In genomic region chr11:105181126-105181637, GRCm38 (mm10) we compare ENCODE assay signal across 8 mouse cellular contexts. TPM values are rescaled to one million over a fixed set of nuclear protein-coding genes. Genes with fewer than 3 reads are reported as not detected.
A peak's percentile ranks its signal among the peaks of the same experiment; 100 is the strongest.
DNase-seq lines count a peak whose midpoint lies in the region; ATAC-seq lines count a peak whose summit lies in the region.

No protein-coding gene starts in this region.

- H3K27me3 ChIP-seq in forebrain, embryonic 10.5 days (ENCODE audit: poor library complexity, severe bottlenecking): no peaks in the 10 kb centered on the region
- H3K27me3 ChIP-seq in heart, embryonic 16.5 days (ENCODE audit: control insufficient read depth, insufficient read depth, low read length): no peaks in the 10 kb centered on the region
- H3K27me3 ChIP-seq in liver, embryonic 15.5 days: no peaks in the 10 kb centered on the region
- H3K27me3 ChIP-seq in neural tube, embryonic 12.5 days (replicated peaks): no peaks in the 10 kb centered on the region

- peak overlapping the region; percentile 95 for H3K4me2 ChIP-seq in heart, embryonic 16.5 days (ENCODE audit: low read depth, low read length)
- peak overlapping the region; percentile 87 for H3K4me2 ChIP-seq in liver, embryonic 15.5 days
- H3K4me2 ChIP-seq in neural tube, embryonic 12.5 days (replicated peaks): peak overlapping the region; percentile 87

- peak; percentile 83 for ATAC-seq in CD4-positive, CD25-positive, alpha-beta regulatory T cell, adult 4 months
- peak; percentile 98 for ATAC-seq in heart, embryonic 16.5 days (replicated peaks; ENCODE audit: extremely low read depth, insufficient read depth, low FRiP score)
- peak; percentile 91 for ATAC-seq in liver, embryonic 15.5 days (ENCODE audit: insufficient read depth)
- ATAC-seq in neural tube, embryonic 12.5 days (ENCODE audit: low FRiP score, low read depth): peak; percentile 96

- under 1% methylated on average over 60 of the region's 60 CpGs for WGBS in forebrain, embryonic 10.5 days
- under 1% methylated on average over 56 of the region's 60 CpGs for WGBS in heart, embryonic 16.5 days
- WGBS in liver, embryonic 15.5 days (ENCODE audit: insufficient replicate concordance): under 1% methylated on average over 59 of the region's 60 CpGs
- under 1% methylated on average over 59 of the region's 60 CpGs for WGBS in neural tube, embryonic 12.5 days

- peak overlapping the region; percentile 98 for H3K9ac ChIP-seq in heart, embryonic 16.5 days (ENCODE audit: low read length)
- H3K9ac ChIP-seq in liver, embryonic 15.5 days: peak overlapping the region; percentile 99
- peak overlapping the region; percentile 99 for H3K9ac ChIP-seq in neural tube, embryonic 12.5 days

- peaks cover 28% of the 10 kb centered on the region for H3K4me1 ChIP-seq in forebrain, embryonic 10.5 days
- H3K4me1 ChIP-seq in heart, embryonic 16.5 days (ENCODE audit: control insufficient read depth, insufficient read depth, low read length): peaks cover 22% of the 10 kb centered on the region
- H3K4me1 ChIP-seq in liver, embryonic 15.5 days (replicated peaks): peaks cover 43% of the 10 kb centered on the region
- peaks cover 18% of the 10 kb centered on the region for H3K4me1 ChIP-seq in neural tube, embryonic 12.5 days

- peak overlapping the region; percentile 99 for H3K27ac ChIP-seq in forebrain, embryonic 10.5 days
- H3K27ac ChIP-seq in heart, embryonic 16.5 days (ENCODE audit: low read length): peak overlapping the region; percentile 97
- H3K27ac ChIP-seq in liver, embryonic 15.5 days (replicated peaks): peak overlapping the region; percentile 95
- peak overlapping the region; percentile 93 for H3K27ac ChIP-seq in neural tube, embryonic 12.5 days

- DNase-seq in c-Kit-negative CD71-positive TER-119-positive erythroid progenitor cells, embryonic 14.5 days (ENCODE audit: low read depth, low spot score): peak; percentile 78
- peak; percentile 94 for DNase-seq in forebrain, embryonic 10.5 days (ENCODE audit: extremely low spot score, low spot score)
- DNase-seq in kidney, postnatal 36 days: peak; percentile 93 to 98
- DNase-seq in telencephalon, adult 2 months (ENCODE audit: low read depth, low spot score): peak; percentile 52

- peak overlapping the region; percentile 95 for H3K4me3 ChIP-seq in forebrain, embryonic 10.5 days
- peak overlapping the region; percentile 62 for H3K4me3 ChIP-seq in heart, embryonic 16.5 days (ENCODE audit: low read length)
- peak overlapping the region; percentile 97 for H3K4me3 ChIP-seq in liver, embryonic 15.5 days (replicated peaks)
- peak overlapping the region; percentile 97 for H3K4me3 ChIP-seq in neural tube, embryonic 12.5 days

- H3K9me3 ChIP-seq in forebrain, embryonic 10.5 days: peaks cover 10% of the 10 kb centered on the region
- no peaks in the 10 kb centered on the region for H3K9me3 ChIP-seq in heart, embryonic 16.5 days (replicated peaks; ENCODE audit: control insufficient read depth, low read length)
- H3K9me3 ChIP-seq in liver, embryonic 15.5 days (replicated peaks): no peaks in the 10 kb centered on the region
- no peaks in the 10 kb centered on the region for H3K9me3 ChIP-seq in neural tube, embryonic 12.5 days

- peaks cover 43% of the 10 kb centered on the region for H3K36me3 ChIP-seq in forebrain, embryonic 10.5 days (replicated peaks)
- peaks cover 16% of the 10 kb centered on the region for H3K36me3 ChIP-seq in heart, embryonic 16.5 days (ENCODE audit: control insufficient read depth, insufficient read depth)
- H3K36me3 ChIP-seq in liver, embryonic 15.5 days (replicated peaks): peaks cover 23% of the 10 kb centered on the region
- peaks cover 18% of the 10 kb centered on the region for H3K36me3 ChIP-seq in neural tube, embryonic 12.5 days

RNA-seq across cellular contexts. Expression of gene Tlk2, which starts 2.6 kb away (rescaled TPM):
- polyA plus RNA-seq in CD4-positive, CD25-positive, alpha-beta regulatory T cell, adult 4 months (2017; shearing (Covaris generic)): 10 to 100 TPM; 12.6 to 24.4 TPM
- 21.5 and 22.1 TPM in 2 replicates for polyA plus RNA-seq in forebrain, embryonic 10.5 days (2016; fragmentation: Nextera tagmentation; extraction: Ambion mirVana)
- polyA plus RNA-seq in heart, embryonic 16.5 days (2015; fragmentation: Nextera tagmentation; extraction: Ambion mirVana): 12.9 and 15.3 TPM in 2 replicates
- 7.0 and 7.3 TPM in 2 replicates for polyA plus RNA-seq in liver, embryonic 15.5 days (2015; fragmentation: Nextera tagmentation; extraction: Ambion mirVana)
- 22.1 and 25.4 TPM in 2 replicates for polyA plus RNA-seq in neural tube, embryonic 12.5 days (2016; fragmentation: Nextera tagmentation; extraction: Ambion mirVana)

RNA-seq across cellular contexts. Expression of gene Gm10842, which starts 34.5 kb away (rescaled TPM):
- not detected for polyA plus RNA-seq in CD4-positive, CD25-positive, alpha-beta regulatory T cell, adult 4 months (2017; shearing (Covaris generic))
- polyA plus RNA-seq in forebrain, embryonic 10.5 days (2016; fragmentation: Nextera tagmentation; extraction: Ambion mirVana): not detected in 2 replicates
- not detected in 2 replicates for polyA plus RNA-seq in heart, embryonic 16.5 days (2015; fragmentation: Nextera tagmentation; extraction: Ambion mirVana)
- not detected in 2 replicates for polyA plus RNA-seq in liver, embryonic 15.5 days (2015; fragmentation: Nextera tagmentation; extraction: Ambion mirVana)
- polyA plus RNA-seq in neural tube, embryonic 12.5 days (2016; fragmentation: Nextera tagmentation; extraction: Ambion mirVana): not detected in 2 replicates

RNA-seq across cellular contexts. Expression of gene Mettl2, which starts 55.0 kb away (rescaled TPM):
- polyA plus RNA-seq in CD4-positive, CD25-positive, alpha-beta regulatory T cell, adult 4 months (2017; shearing (Covaris generic)): 10 to 100 TPM; 17.6 to 20.1 TPM
- 53.9 and 55.6 TPM in 2 replicates for polyA plus RNA-seq in forebrain, embryonic 10.5 days (2016; fragmentation: Nextera tagmentation; extraction: Ambion mirVana)
- 23.0 and 28.1 TPM in 2 replicates for polyA plus RNA-seq in heart, embryonic 16.5 days (2015; fragmentation: Nextera tagmentation; extraction: Ambion mirVana)
- polyA plus RNA-seq in liver, embryonic 15.5 days (2015; fragmentation: Nextera tagmentation; extraction: Ambion mirVana): 15.1 and 15.6 TPM in 2 replicates
- 35.3 and 38.4 TPM in 2 replicates for polyA plus RNA-seq in neural tube, embryonic 12.5 days (2016; fragmentation: Nextera tagmentation; extraction: Ambion mirVana)

Comparison
In these comparisons a context has a peak if more than half of its experiments do, and no peak if none do; other contexts are left out.
1. Peak in every context shown above with its lines: DNase-seq, ATAC-seq, H3K4me3 ChIP-seq and H3K27ac ChIP-seq.